Mouse (Mus musculus): ENCODE data around the gene BC030870. TPM values are rescaled to one million over a fixed set of nuclear protein-coding genes. Genes with fewer than 3 reads are reported as not detected.
"Not testable (repeated sequence)": the region's sequence is repeated elsewhere in the genome, so short reads cannot be mapped to it uniquely, and the experiment has no call there.

BC030870 gene
- polyA plus RNA-seq (2014; fragmentation: Nextera tagmentation; extraction: Ambion mirVana): 1.8 and 2.6 TPM in 2 replicates

DNA sequence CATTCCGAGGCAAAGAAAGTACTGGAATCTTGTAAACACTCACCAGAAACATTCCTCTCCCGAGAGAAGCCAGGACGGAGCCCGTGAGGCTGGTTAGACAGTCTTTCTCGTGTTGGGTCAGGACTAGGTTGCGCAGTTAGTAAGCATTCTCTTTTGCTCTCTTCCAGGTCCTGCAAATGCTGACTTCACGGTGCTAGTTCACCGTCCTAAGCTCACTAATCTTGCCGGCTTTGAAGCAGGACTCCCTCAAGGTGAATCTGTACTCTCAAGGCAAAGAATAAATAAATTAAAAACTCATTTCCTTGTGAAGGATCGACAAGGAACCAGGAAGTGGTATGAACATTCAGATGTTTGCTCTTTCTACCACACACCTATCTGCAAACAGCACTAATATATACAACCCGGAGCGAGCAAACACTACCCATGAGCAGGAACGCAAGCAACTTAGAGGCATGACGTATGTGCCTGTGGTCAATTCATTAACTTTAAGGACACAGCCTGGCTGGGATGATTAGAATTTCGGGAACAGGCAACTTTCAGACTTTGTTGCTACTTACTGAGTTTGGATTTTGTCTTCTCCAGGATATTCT is at the start of gene BC030870:
BC030870 (minus strand) TSS at position 365 of the 590 bp plus-strand sequence.
- no peaks in the 10 kb centered on the region for H3K9me3 ChIP-seq (ENCODE audit: low read depth, low read length)
- ATAC-seq (ENCODE audit: insufficient read depth) (peak; percentile 47; the same call in 1 of the 2 replicates), DNase-seq (peak; percentile 8)
- H3K36me3 ChIP-seq (ENCODE audit: insufficient read depth): no peaks in the 10 kb centered on the region
- H3K4me3 ChIP-seq (ENCODE audit: low read depth, low read length): no peak within 1 kb of the TSS
- H3K27ac ChIP-seq (ENCODE audit: low read depth): 0 out of 2 replicates have a peak within 1 kb of the TSS, but pooled peaks have one; percentile 30
- H3K27me3 ChIP-seq (ENCODE audit: insufficient read depth, low read length): no peaks in the 10 kb centered on the region
- H3K4me1 ChIP-seq (ENCODE audit: insufficient read depth): no peaks in the 10 kb centered on the region
- WGBS: 35% methylated on average over 15 of the region's 15 CpGs
- no peak within 1 kb of the TSS for H3K9ac ChIP-seq
- peak within 1 kb of the TSS; percentile 40 for H3K4me2 ChIP-seq
- TF ChIP-seq CTCF (IDR thresholded peaks at IDR 0.05; ENCODE audit: low read depth): no peak

DNA sequence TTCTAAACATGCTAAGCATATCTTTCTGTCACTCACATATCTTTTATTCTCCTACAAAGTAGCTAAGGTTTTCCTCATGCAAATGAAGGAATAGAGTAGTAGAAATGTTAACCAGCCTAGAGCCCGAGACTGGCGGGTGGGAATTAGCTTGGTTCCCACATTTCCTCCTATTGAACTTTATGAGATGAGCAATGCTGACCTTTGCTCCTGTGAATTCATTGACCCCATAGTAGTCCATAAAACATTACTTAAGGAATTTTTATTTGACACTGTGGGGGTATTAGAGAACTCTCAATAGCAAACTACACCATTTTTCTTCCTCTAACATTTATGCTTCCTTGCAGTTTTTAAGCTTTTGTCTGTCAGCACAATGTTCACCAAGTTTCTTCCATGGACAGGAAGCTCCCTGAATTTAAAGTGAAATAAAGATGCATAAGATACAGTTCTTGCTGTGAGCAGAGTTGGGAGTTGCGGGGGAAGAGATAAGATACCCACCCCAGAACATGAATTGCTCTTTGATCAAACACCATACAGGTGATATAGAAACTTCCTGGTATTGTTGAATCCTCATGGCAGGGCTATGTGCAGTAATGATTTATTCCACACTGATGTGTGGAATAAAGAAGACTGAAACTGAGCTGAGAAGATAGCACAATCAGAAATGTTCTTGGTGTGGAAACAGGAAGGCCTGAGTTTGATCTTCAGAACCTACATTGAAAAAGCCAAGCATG is 45.5 kb upstream of the BC030870 start:
- Histone ChIP-seq H3K9me3 (ENCODE audit: low read depth, low read length) (no peaks in the 10 kb centered on the region), H3K4me3 (ENCODE audit: low read depth, low read length) (no peak overlapping the region), H3K9ac (no peak overlapping the region), H3K27me3 (ENCODE audit: insufficient read depth, low read length) (no peaks in the 10 kb centered on the region), H3K36me3 (ENCODE audit: insufficient read depth) (no peaks in the 10 kb centered on the region), H3K27ac (ENCODE audit: low read depth) (no peak overlapping the region), H3K4me2 (no peak overlapping the region), H3K4me1 (ENCODE audit: insufficient read depth) (no peaks in the 10 kb centered on the region)
- no peak for TF ChIP-seq CTCF (IDR thresholded peaks at IDR 0.05; ENCODE audit: low read depth)
- DNase-seq (no peak), ATAC-seq (ENCODE audit: insufficient read depth) (no peak)
- WGBS: 63% methylated on average over 3 of the region's 3 CpGs

GRCm38 (mm10) chr8:65169184-65169583 is 39.8 kb upstream of the BC030870 start:
- Histone ChIP-seq H3K4me3 (ENCODE audit: low read depth, low read length) (no peak overlapping the region), H3K4me1 (ENCODE audit: insufficient read depth) (no peaks in the 10 kb centered on the region), H3K4me2 (no peak overlapping the region), H3K9me3 (ENCODE audit: low read depth, low read length) (no peaks in the 10 kb centered on the region), H3K36me3 (ENCODE audit: insufficient read depth) (no peaks in the 10 kb centered on the region), H3K27ac (ENCODE audit: low read depth) (no peak overlapping the region), H3K9ac (no peak overlapping the region), H3K27me3 (ENCODE audit: insufficient read depth, low read length) (no peaks in the 10 kb centered on the region)
- ATAC-seq (ENCODE audit: insufficient read depth) (no peak), DNase-seq (no peak)
- no peak for TF ChIP-seq CTCF (IDR thresholded peaks at IDR 0.05; ENCODE audit: low read depth)
- 73% methylated on average over 3 of the region's 3 CpGs for WGBS

DNA sequence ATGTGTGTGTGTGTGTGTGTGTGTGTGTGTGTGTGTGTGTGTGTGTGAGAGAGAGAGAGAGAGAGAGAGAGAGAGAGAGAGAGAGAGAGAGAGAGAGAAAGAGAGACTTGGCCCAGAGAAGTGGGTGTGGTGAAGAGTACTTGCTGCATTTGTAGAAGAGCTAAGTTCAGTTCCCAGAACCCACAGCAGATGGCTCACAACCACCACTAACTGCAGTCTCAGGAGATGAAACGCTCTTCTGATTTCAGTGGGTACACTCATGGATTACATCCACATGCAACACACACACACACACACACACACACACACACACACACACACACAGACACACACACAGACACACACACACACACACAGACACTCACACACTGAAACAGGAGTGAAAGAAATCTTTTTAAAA is 31.3 kb upstream of the BC030870 start:
- WGBS: 25% methylated on average over 1 of the region's 1 CpGs
- DNase-seq: peak; percentile 36
- not testable (repeated sequence) for H3K9me3 ChIP-seq (ENCODE audit: low read depth, low read length); H3K4me1 ChIP-seq (ENCODE audit: insufficient read depth); H3K27me3 ChIP-seq (ENCODE audit: insufficient read depth, low read length); H3K4me3 ChIP-seq (ENCODE audit: low read depth, low read length); H3K4me2 ChIP-seq; ATAC-seq (ENCODE audit: insufficient read depth); H3K27ac ChIP-seq (ENCODE audit: low read depth); H3K9ac ChIP-seq; H3K36me3 ChIP-seq (ENCODE audit: insufficient read depth)
- TF ChIP-seq CTCF (IDR thresholded peaks at IDR 0.05; ENCODE audit: low read depth): peak; percentile 40; the same call in 1 of the 2 replicates

DNA sequence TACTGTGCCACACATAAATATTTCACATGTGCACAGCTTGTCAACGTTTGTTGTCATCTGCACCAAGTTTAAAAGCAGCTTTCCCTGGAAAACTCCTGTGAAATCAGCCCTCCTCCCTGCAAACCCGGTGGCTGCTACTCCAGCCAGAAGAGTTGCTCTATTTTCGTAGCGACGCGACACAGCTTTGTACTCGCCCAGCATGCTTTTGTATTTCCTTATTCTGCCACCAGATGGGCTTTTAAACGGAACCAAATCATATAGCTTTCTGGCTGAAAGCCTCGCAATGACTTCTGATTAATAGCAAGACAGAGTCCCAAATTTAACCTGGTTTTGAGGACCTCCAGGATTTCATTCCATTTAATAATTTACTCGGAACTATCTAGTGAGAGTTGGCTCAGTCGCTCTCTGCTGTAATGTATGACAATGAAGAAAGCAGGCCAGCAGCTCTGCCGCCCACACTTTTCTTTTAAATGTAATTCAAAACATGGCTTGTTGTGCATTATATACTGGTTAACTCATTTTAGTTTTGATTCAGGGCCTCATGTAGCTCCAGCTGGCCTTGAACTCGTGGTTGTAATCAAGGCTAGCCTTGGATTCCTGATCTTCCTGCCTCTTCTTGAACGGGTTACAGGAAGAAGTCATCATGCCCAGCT is 29.9 kb upstream of the BC030870 start:
- H3K27ac ChIP-seq (ENCODE audit: low read depth): no peak overlapping the region
- no peak overlapping the region for H3K9ac ChIP-seq
- ATAC-seq (ENCODE audit: insufficient read depth) (no peak), DNase-seq (peak; percentile 4)
- no peaks in the 10 kb centered on the region for H3K36me3 ChIP-seq (ENCODE audit: insufficient read depth)
- 61% methylated on average over 14 of the region's 14 CpGs for WGBS
- no peak overlapping the region for H3K4me3 ChIP-seq (ENCODE audit: low read depth, low read length)
- no peak overlapping the region for H3K4me2 ChIP-seq
- H3K4me1 ChIP-seq (ENCODE audit: insufficient read depth): no peaks in the 10 kb centered on the region
- TF ChIP-seq CTCF (IDR thresholded peaks at IDR 0.05; ENCODE audit: low read depth): peak; percentile 12; the same call in 1 of the 2 replicates
- no peaks in the 10 kb centered on the region for H3K9me3 ChIP-seq (ENCODE audit: low read depth, low read length)
- H3K27me3 ChIP-seq (ENCODE audit: insufficient read depth, low read length): no peaks in the 10 kb centered on the region

DNA sequence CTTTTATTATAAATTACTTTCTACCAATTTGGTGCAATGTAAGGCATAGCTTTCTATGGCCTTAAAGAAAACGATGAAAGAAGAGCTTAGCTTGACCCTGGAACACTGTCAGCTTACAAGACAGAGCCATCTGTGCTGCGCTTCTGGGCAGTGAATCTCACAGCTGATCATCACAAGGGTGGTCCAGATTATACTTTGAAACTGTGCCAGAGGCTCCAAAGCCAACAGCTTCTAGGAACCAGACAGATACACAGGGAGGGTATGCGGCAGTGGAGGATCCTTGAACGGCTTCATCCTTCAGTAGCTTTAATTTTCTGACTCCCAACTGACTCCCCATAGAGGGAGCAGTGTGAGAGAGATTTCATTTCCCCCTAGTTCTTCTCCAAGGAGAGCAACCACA is 28.5 kb upstream of the BC030870 start:
- no peaks in the 10 kb centered on the region for H3K4me1 ChIP-seq (ENCODE audit: insufficient read depth)
- no peak overlapping the region for H3K4me3 ChIP-seq (ENCODE audit: low read depth, low read length)
- no peak overlapping the region for H3K27ac ChIP-seq (ENCODE audit: low read depth)
- ATAC-seq (ENCODE audit: insufficient read depth) (peak; percentile 44; the same call in 1 of the 2 replicates), DNase-seq (peak; percentile 50)
- no peak for TF ChIP-seq CTCF (IDR thresholded peaks at IDR 0.05; ENCODE audit: low read depth)
- no peaks in the 10 kb centered on the region for H3K36me3 ChIP-seq (ENCODE audit: insufficient read depth)
- H3K9ac ChIP-seq: no peak overlapping the region
- WGBS: 56% methylated on average over 4 of the region's 4 CpGs
- H3K9me3 ChIP-seq (ENCODE audit: low read depth, low read length): no peaks in the 10 kb centered on the region
- no peak overlapping the region for H3K4me2 ChIP-seq
- no peaks in the 10 kb centered on the region for H3K27me3 ChIP-seq (ENCODE audit: insufficient read depth, low read length)
